Mouse (Mus musculus) erythroblast, adult 5-6 weeks (primary cell): ENCODE results near the gene Tbc1d15. TPM values are rescaled to one million over a fixed set of nuclear protein-coding genes. Genes with fewer than 3 reads are reported as not detected.
A peak's percentile ranks its signal among the peaks of the same experiment; 100 is the strongest.
"Not testable (repeated sequence)": the region's sequence is repeated elsewhere in the genome, so short reads cannot be mapped to it uniquely, and the experiment has no call there.

Source experiments
- ATAC-seq: replicated peaks from 2 replicates; pipeline ENCODE4 v1.8.0; 2016; ENCODE audit warnings: moderate number of reproducible peaks, mild to moderate bottlenecking, moderate TSS enrichment, inconsistent platforms; ENCODE audit not compliant: poor library complexity, low FRiP score, severe bottlenecking
- total RNA-seq, 2 experiments: library from RNA; stranded (forward) in 1 of 2; stranded (reverse) in 1 of 2; fragments of 150-400 nt in 1 of 2; fragments of 200-764, 138-1000 nt in 1 of 2; gene quantifications; 2 replicates each; pipeline versions ENCODE4 v1.2.3 to v1.2.4; 2015 to 2017; ENCODE audit warnings: low replicate concordance in 2 of 2

Tbc1d15 gene
- total RNA-seq, 2 experiments from 2014 or later = 23.8 to 25.6 TPM

- ATAC-seq = peak; percentile 55
These were observed 806 bp downstream of the Tbc1d15 start for GRCm38 (mm10) chr10:115250235-115251087.

- ATAC-seq = no peak
These were observed 3.2 kb downstream of the Tbc1d15 start for GRCm38 (mm10) chr10:115248041-115248440.

- ATAC-seq = no peak
These were observed 5.8 kb downstream of the Tbc1d15 start for GRCm38 (mm10) chr10:115245488-115245887.

GRCm38 (mm10) chr10:115241082-115241595 is 10.1 kb downstream of the Tbc1d15 start:
- ATAC-seq = no peak

GRCm38 (mm10) chr10:115237931-115238330 is 13.3 kb downstream of the Tbc1d15 start:
- no peak for ATAC-seq

- peak; percentile 81 for ATAC-seq
These were observed 14.5 kb downstream of the Tbc1d15 start for GRCm38 (mm10) chr10:115236733-115237132.

- no peak for ATAC-seq
These were observed 15.8 kb downstream of the Tbc1d15 start for GRCm38 (mm10) chr10:115235501-115235900.

GRCm38 (mm10) chr10:115233798-115234197 is 17.5 kb downstream of the Tbc1d15 start:
- ATAC-seq = no peak

GRCm38 (mm10) chr10:115232513-115232912 is 18.8 kb downstream of the Tbc1d15 start:
- ATAC-seq = no peak

- no peak for ATAC-seq
These were observed 22.2 kb downstream of the Tbc1d15 start for GRCm38 (mm10) chr10:115229023-115229422.

- no peak for ATAC-seq
These were observed 24.7 kb downstream of the Tbc1d15 start for GRCm38 (mm10) chr10:115226586-115226985.

- no peak for ATAC-seq
These were observed 27.4 kb downstream of the Tbc1d15 start for GRCm38 (mm10) chr10:115223845-115224244.

GRCm38 (mm10) chr10:115212916-115213580 is 38.2 kb downstream of the Tbc1d15 start:
- ATAC-seq = no peak

GRCm38 (mm10) chr10:115205825-115206224 is 45.4 kb downstream of the Tbc1d15 start:
- no peak for ATAC-seq

- no peak for ATAC-seq
These were observed 46.0 kb downstream of the Tbc1d15 start for GRCm38 (mm10) chr10:115205284-115205683.

- no peak for ATAC-seq
These were observed 60.1 kb downstream of the Tbc1d15 start for GRCm38 (mm10) chr10:115191214-115191613.

- no peak for ATAC-seq
These were observed 63.9 kb downstream of the Tbc1d15 start for GRCm38 (mm10) chr10:115187390-115187789.

- no peak for ATAC-seq
These were observed 66.6 kb downstream of the Tbc1d15 start, which contains the start of gene Tph2 for GRCm38 (mm10) chr10:115184697-115185096. Tph2 (minus strand) TSS chr10:115185022.

- ATAC-seq = no peak
These were observed 70.2 kb downstream of the Tbc1d15 start for GRCm38 (mm10) chr10:115181034-115181433.

- ATAC-seq = not testable (repeated sequence)
These were observed 73.2 kb downstream of the Tbc1d15 start for GRCm38 (mm10) chr10:115178019-115178418.

- no peak for ATAC-seq
These were observed 75.7 kb downstream of the Tbc1d15 start for GRCm38 (mm10) chr10:115175591-115175991.
